Mouse (Mus musculus) layer of hippocampus, postnatal 10 days (tissue): ENCODE measurements around the gene Gm43064. TPM values are rescaled to one million over a fixed set of nuclear protein-coding genes. Genes with fewer than 3 reads are reported as not detected.

Experiments used
- DNase-seq, 2 experiments: peaks; one replicate each; pipeline ENCODE4 v3.0.0; 2021; ENCODE audit warnings: low spot score in 2 of 2
- total RNA-seq, 2 experiments: library from RNA; stranded (reverse); gene quantifications; 2 replicates each; pipeline ENCODE4 v1.2.3; 2021

Gene Gm43064
- total RNA-seq, 2 experiments from 2014 or later: 0.18 TPM; not detected in 1

- peak; percentile 61 to 63 for DNase-seq
These were observed 43.4 kb downstream of the Gm43064 start for GRCm38 (mm10) chr3:103852565-103853299.

DNA sequence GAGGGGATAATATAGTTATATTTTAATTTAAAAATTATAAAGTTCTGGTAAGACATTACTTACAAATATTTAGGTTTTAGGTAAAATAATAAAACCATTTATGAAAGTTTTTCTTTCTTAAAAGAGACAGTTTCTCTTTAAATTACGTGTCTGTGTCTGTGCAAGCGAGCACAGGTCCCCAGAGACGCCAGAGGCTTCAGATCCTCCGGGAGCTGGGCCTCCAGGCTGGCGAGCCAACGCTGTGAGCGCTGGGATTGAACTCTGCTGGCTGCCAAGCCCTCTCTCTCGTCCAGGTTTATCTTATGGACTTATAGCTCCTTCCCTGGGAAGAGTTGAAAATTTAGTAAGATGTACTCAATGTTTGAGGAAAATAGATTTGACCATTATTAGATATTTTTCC is 44.4 kb downstream of the Gm43064 start:
- DNase-seq: no peak

DNA sequence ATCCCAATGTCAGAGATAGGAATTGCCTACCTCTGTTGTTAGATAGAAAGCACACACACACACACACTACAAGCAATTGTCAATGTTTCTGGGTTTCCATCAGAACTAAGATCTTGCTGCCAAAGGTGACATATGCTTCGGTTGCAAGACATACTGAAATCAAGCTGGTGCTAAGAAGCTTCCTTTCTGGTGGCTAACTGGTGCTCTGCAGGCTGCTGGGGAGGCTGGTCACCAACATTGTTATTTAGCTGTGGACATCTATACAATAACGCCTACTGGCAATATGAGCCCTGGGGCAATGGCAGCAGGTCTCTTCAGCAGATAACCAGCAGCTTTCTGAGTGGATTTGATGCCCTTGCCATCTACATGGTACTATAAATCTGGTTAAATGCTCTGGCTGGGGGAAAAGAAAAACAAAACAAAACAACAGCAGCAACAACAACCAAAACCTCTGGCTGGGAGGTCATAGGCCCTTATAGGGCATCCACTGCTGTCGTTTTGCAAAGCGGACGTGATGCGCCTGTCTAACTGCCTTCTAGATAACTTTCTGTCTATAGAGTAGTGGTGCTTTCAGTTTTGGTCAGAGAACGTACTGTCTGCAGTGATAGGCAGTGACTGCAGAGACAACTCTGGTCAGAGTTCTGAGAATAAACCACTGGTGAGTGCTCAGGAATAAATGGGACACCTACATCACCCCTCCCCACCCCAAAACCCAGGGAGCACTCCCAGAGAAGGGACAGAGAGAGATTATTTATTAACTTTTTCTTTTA is 47.8 kb downstream of the Gm43064 start:
- DNase-seq: no peak

DNA sequence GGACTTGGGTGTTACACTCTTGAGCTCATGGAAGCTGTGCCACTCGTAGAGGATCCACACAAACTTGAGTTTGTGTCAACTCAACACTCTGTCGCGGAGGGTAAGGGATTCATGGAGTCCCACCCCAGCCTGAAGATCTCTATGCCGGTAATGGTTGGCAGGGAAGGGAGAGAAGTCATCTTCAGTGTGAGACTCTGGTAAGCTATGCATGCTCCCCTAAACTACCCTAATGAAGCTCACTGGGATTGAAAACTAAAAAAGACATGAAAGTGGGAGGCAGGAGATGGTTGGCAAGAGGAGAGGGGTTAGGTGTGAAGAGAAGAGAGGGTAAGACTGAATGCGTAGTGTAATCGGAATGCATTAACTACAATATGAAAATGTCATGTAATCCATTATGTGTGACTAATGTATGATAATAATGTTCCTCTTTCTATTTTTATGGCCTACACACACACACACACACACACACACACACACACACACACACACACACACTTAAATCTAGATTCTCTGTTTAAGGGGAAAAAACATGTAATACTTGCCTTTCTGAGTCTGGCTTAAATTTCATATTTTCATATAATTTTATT is 48.7 kb downstream of the Gm43064 start:
- DNase-seq: no peak

- DNase-seq: no peak
These were observed 49.8 kb downstream of the Gm43064 start, which contains the start of gene Ptpn22 for GRCm38 (mm10) chr3:103858881-103859801. Gene Ptpn22, plus strand, starts transcription at chr3:103859795.

- DNase-seq: no peak
These were observed 50.5 kb downstream of the Gm43064 start for GRCm38 (mm10) chr3:103859851-103860391.

DNA sequence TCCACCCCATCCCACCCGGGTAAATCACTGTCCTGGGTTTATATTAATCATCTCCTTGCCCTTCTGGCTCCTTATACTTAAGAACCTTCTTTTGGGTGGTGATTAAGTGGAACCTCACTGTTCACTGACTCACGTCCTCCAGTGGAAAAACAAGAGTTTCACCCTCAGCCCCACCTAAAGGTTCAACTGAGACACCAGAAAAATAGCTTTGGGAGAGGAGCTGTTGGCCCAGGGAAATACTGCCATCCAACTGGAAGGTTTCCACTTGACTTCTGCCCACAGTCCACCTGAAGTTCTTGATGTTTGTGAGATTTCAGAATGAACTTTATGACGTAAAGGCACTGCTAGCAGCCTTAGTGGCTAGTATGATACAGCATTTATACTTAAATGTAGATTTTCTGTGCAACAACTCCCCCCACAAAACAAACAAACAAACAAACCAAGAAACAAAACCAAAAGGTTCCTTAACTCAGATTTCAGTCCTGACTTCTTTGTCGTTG is 53.4 kb downstream of the Gm43064 start:
- no peak for DNase-seq

- no peak for DNase-seq
These were observed 54.8 kb downstream of the Gm43064 start for GRCm38 (mm10) chr3:103864200-103864599.

DNA sequence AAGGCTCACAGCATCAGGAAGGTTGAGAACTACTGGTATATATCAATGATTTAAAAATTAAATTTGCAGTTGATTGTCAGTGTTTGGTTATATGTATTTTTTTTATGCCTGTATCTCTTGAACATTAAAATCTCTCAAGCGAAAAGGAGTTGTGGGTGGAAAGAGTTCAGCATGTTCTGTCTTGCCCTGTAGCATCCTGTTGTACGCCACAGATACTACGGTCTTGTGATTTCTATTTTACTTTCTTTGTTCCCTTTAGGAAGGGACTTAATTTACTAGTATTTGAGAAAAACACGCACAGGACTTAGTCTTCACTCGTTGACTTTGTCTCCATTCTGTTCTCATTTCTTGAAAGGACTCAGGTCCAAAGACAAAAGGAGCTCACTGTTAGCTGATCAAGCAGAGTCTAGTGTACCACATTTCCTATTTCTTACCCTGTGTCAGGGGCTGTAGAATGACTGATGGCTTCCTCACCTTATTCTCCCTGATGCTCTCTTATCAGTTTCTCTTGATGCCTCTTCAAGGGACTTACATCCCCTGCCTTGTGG is 58.1 kb downstream of the Gm43064 start:
- no peak for DNase-seq

DNA sequence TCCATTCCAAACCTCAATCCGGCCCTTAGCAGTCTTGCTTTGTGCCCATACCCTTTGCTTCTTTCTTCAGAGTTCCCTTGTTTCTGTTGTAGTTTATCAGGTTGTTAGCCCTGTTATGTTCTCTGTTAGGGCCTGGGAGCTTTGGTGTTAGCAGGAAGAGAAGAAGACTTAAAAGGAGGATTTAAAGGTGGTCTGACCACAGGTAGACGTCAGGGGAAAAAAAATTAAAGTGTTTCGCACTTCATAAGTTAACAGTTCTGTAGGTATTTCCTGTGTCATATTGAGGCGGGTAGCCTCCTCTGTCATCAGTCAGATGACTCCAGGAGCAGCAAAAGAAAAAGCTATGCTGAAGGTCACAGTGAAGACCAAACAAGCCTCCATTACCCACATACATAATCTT is 58.6 kb downstream of the Gm43064 start:
- no peak for DNase-seq

DNA sequence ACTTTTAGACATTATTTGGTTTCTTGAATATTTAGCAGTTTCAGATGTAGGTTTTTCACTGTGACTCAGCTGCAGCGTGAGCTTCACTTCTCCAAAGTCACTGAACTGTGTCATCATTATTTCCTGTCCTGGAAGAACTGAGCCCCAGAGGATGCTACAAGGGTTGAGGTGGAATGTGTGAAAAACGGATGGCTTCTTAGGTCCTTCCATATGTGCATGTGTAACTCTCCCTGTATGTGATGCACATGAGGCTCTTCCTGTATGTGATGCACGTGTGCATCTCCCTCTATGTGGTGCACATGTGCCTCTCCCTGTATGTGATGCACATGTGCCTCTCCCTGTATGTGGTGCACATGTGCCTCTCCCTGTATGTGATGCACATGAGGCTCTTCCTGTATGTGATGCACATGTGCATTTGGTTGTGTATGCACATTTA is 63.3 kb downstream of the Gm43064 start:
- DNase-seq: no peak

- no peak for DNase-seq
These were observed 65.0 kb downstream of the Gm43064 start for GRCm38 (mm10) chr3:103874329-103874728.

- DNase-seq: no peak
These were observed 76.6 kb downstream of the Gm43064 start for GRCm38 (mm10) chr3:103885946-103886345.

DNA sequence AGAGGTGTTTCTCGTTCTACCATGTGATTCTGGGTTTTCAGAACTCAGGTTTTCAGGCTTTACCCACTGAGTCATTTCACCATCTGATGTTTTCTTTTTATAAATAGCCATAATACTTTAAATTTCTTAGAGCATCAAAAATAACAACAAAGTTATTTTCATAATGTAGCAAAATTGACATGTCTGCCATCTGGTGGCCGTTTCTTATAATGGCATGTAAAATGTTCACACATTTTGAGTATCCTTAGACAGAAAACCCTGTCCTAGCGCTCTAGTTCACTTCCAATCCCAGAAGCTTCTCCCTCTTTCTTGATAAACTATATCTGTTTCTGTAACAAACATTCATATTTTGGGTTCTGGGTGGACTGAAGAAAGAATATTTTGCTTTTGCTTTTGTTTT is 78.2 kb downstream of the Gm43064 start:
- peak; percentile 50 to 56 for DNase-seq

Other genes with a start within 250 kb of the Gm43064 start
- gene Syt6, start 234.3 kb upstream of the Gm43064 start, total RNA-seq: 1 to 10 TPM; 6.3 to 8.1 TPM
- gene Atg4a-ps, start 163.5 kb upstream of the Gm43064 start, total RNA-seq: 1 to 10 TPM in 1 of 2 experiments, not detected in 1; 2.2 TPM
- gene Olfml3, start 71.6 kb upstream of the Gm43064 start, total RNA-seq: 10 to 100 TPM; 10.1 to 11.4 TPM
- gene Gm10964, start 70.2 kb upstream of the Gm43064 start, total RNA-seq: not detected
- 10 to 100 TPM; 68.1 to 77.3 TPM for gene Hipk1, start 18.0 kb upstream of the Gm43064 start, total RNA-seq
- 1 to 10 TPM; 8.4 to 8.7 TPM for gene Dclre1b, start 129 bp upstream of the Gm43064 start, total RNA-seq
- gene Ap4b1, start 53 bp upstream of the Gm43064 start, total RNA-seq: 10 to 100 TPM; 13.3 to 14.5 TPM
- gene Bcl2l15, start 23.0 kb downstream of the Gm43064 start, total RNA-seq: under 1 TPM; 0.64 to 0.80 TPM
- gene Ptpn22, start 50.2 kb downstream of the Gm43064 start, total RNA-seq: under 1 TPM; 0.54 to 0.87 TPM
- 10 to 100 TPM; 19.1 to 20.9 TPM for gene Rsbn1, start 104.5 kb downstream of the Gm43064 start, total RNA-seq
- 10 to 100 TPM; 36.4 to 39.6 TPM for gene Phtf1, start 158.5 kb downstream of the Gm43064 start, total RNA-seq